In the genomic region with DNA sequence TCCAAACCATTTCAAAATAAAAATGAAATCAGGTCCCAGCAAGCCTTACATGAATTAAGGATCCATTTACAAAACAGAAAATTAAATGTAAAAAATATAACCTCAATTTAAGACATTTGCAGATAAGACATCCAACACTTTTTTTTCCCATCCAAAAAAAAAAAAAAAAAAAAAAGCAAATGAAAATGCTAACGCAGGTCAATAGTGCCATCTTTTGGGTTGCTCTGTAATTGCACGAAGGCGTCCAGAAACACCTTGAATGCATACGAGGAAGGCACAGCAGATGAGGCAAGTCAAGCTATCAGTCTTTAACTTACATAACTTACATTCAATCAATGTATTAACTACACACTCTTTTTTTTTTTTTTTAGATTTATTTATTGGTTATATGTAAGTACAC, we compare ENCODE assay signal across 10 mouse cellular contexts. TPM values are rescaled to one million over a fixed set of nuclear protein-coding genes. Genes with fewer than 3 reads are reported as not detected.
DNase-seq lines count a peak whose midpoint lies in the region; ATAC-seq and TF ChIP-seq lines count a peak whose summit lies in the region.
"Had no signal": no experiment of that assay in that cellular context is flagged by ENCODE, and none has a peak within 500 bp of the region (broad histone marks: within the 10 kb centered on the region; RNA-seq: fewer than 3 reads in every experiment).

No protein-coding gene starts in this region.

- 0 out of 2 replicates have a peak, but pooled peaks have one; percentile 30 for TF ChIP-seq CTCF in lung, adult 2 months (IDR thresholded peaks at IDR 0.05; ENCODE audit: insufficient read depth, low read length)

- H3K9ac ChIP-seq in liver, embryonic 11.5 days (ENCODE audit: low read depth, low read length) = no peak overlapping the region

- no peak overlapping the region for H3K27ac ChIP-seq in liver, embryonic 11.5 days (ENCODE audit: low read depth, low read length)

- H3K4me1 ChIP-seq in liver, embryonic 11.5 days (replicated peaks; ENCODE audit: control insufficient read depth, insufficient read depth, low read length) = no peaks in the 10 kb centered on the region; the same call in 1 of the 2 replicates
- no peaks in the 10 kb centered on the region for H3K4me1 ChIP-seq in lung, adult 2 months (ENCODE audit: control insufficient read depth, insufficient read depth, low read length)

- H3K4me3 ChIP-seq in liver, embryonic 11.5 days (ENCODE audit: low read depth, low read length) = no peak overlapping the region
- H3K4me3 ChIP-seq in lung, adult 2 months (replicated peaks; ENCODE audit: extremely low read depth, low read depth, low read length) = no peak overlapping the region
- H3K4me3 ChIP-seq: heart, embryonic 13.5 days; myocyte had no signal

- no peaks in the 10 kb centered on the region for H3K9me3 ChIP-seq in liver, embryonic 11.5 days (ENCODE audit: control insufficient read depth, low read length)
- H3K9me3 ChIP-seq: heart, embryonic 13.5 days had no signal

- no peak overlapping the region for H3K4me2 ChIP-seq in liver, embryonic 11.5 days

- peak; percentile 26 for DNase-seq in cerebellum, adult 11 months
- DNase-seq in liver = peak; percentile 19
- no peak for DNase-seq in liver, embryonic 11.5 days (ENCODE audit: low spot score)
- DNase-seq in adrenal gland, postnatal 14 days = peak; percentile 52
- no peak for DNase-seq in lung, adult 2 months

- H3K27me3 ChIP-seq in liver, embryonic 11.5 days (replicated peaks; ENCODE audit: control insufficient read depth, insufficient read depth, low read length) = no peaks in the 10 kb centered on the region
- H3K27me3 ChIP-seq: heart, embryonic 13.5 days had no signal

- no peak for TF ChIP-seq POLR2A in lung, adult 2 months (IDR thresholded peaks at IDR 0.05; ENCODE audit: borderline replicate concordance, extremely low read depth, low read depth, low read length)

- ATAC-seq in cerebellum, adult (ENCODE audit: insufficient number of reproducible peaks, low FRiP score, low TSS enrichment) = no peak
- no peak for ATAC-seq in liver, embryonic 11.5 days (replicated peaks; ENCODE audit: low FRiP score)
- peak; percentile 55 for ATAC-seq in granulocyte monocyte progenitor cell, adult 5-6 weeks (replicated peaks; ENCODE audit: poor library complexity, severe bottlenecking)
- ATAC-seq in inflammation-experienced regulatory T-cells, adult 6 months = no peak

- WGBS in liver, embryonic 11.5 days = 40% methylated on average over 4 of the region's 4 CpGs
- 16% methylated on average over 4 of the region's 4 CpGs for WGBS in lung, adult 2 months

- no peaks in the 10 kb centered on the region; the same call in 1 of the 2 replicates for H3K36me3 ChIP-seq in liver, embryonic 11.5 days (ENCODE audit: control insufficient read depth, insufficient read depth, low read length)

RNA-seq across cellular contexts. Expression of gene Cdkal1, which starts 20.3 kb away (rescaled TPM):
- polyA plus RNA-seq in liver, embryonic 11.5 days (2014; fragmentation: Nextera tagmentation; extraction: Ambion mirVana) = 26.3 and 28.0 TPM in 2 replicates
- total RNA-seq in adrenal gland, postnatal 14 days (2021) = 25.6 and 28.4 TPM in 2 replicates
- total RNA-seq in granulocyte monocyte progenitor cell, adult 5-6 weeks (2014; fragmentation: Nextera tagmentation) = 21.8 and 33.7 TPM in 2 replicates
- 30.4 and 31.0 TPM in 2 replicates for total RNA-seq in granulocyte monocyte progenitor cell, adult 5-6 weeks (2017)
- 1.4 and 2.6 TPM in 2 replicates for polyA plus RNA-seq in lung, adult 2 months (2012; rRNA removed)
- 10 to 100 TPM; 29.6 to 54.2 (median 51.8) TPM for polyA plus RNA-seq in inflammation-experienced regulatory T-cells, adult 6 months (2017; shearing (Covaris generic))

Comparison
In these comparisons a context has a peak if more than half of its experiments do, and no peak if none do; other contexts are left out.
1. DNase-seq: peak in cerebellum, adult 11 months (single experiment), liver (single experiment) and adrenal gland, postnatal 14 days (single experiment); none in liver, embryonic 11.5 days (single experiment) and lung, adult 2 months (single experiment).